Mouse (Mus musculus) urinary bladder, postnatal 36 days (tissue): ENCODE results near the gene Trcg1.
A peak's percentile ranks its signal among the peaks of the same experiment; 100 is the strongest.
"Not testable (repeated sequence)": the region's sequence is repeated elsewhere in the genome, so short reads cannot be mapped to it uniquely, and the experiment has no call there.

Source experiments
- DNase-seq, 2 experiments: peaks; one replicate each; pipeline ENCODE4 v3.0.0; 2022; ENCODE audit warnings: low spot score in 2 of 2, mixed read lengths in 1 of 2

Gene Trcg1

GRCm38 (mm10) chr9:57236256-57236655, at the start of gene Trcg1:
Gene Trcg1 (plus strand): TSS chr9:57236556.
- DNase-seq: no peak

- no peak for DNase-seq
Measured at GRCm38 (mm10) chr9:57196708-57197107, 39.6 kb upstream of the Trcg1 start.

GRCm38 (mm10) chr9:57197414-57197813, 38.9 kb upstream of the Trcg1 start:
- DNase-seq: no peak

GRCm38 (mm10) chr9:57202981-57203380, 33.4 kb upstream of the Trcg1 start:
- no peak for DNase-seq

GRCm38 (mm10) chr9:57203571-57203970, 32.8 kb upstream of the Trcg1 start:
- peak in 1 of 2 experiments; percentile 26 for DNase-seq

- no peak for DNase-seq
Measured at GRCm38 (mm10) chr9:57206896-57207295, 29.5 kb upstream of the Trcg1 start.

GRCm38 (mm10) chr9:57209316-57209715, 27.0 kb upstream of the Trcg1 start:
- peak in 1 of 2 experiments; percentile 24 for DNase-seq

- DNase-seq: no peak
Measured at GRCm38 (mm10) chr9:57212448-57213222, 23.7 kb upstream of the Trcg1 start.

- no peak for DNase-seq
Measured at GRCm38 (mm10) chr9:57214500-57214899, 21.9 kb upstream of the Trcg1 start.

- no peak for DNase-seq
Measured at GRCm38 (mm10) chr9:57217220-57217619, 19.1 kb upstream of the Trcg1 start.

GRCm38 (mm10) chr9:57218776-57219175, 17.6 kb upstream of the Trcg1 start:
- no peak for DNase-seq

GRCm38 (mm10) chr9:57219511-57219910, 16.8 kb upstream of the Trcg1 start:
- DNase-seq: no peak

GRCm38 (mm10) chr9:57220356-57220755, 16.0 kb upstream of the Trcg1 start:
- DNase-seq: peak in 1 of 2 experiments; percentile 37

- no peak for DNase-seq
Measured at GRCm38 (mm10) chr9:57223341-57223740, 13.0 kb upstream of the Trcg1 start.

GRCm38 (mm10) chr9:57225780-57226627, 10.4 kb upstream of the Trcg1 start:
- DNase-seq: no peak

GRCm38 (mm10) chr9:57226628-57227122, 9.7 kb upstream of the Trcg1 start:
- not testable (repeated sequence) for DNase-seq

GRCm38 (mm10) chr9:57227203-57227602, 9.2 kb upstream of the Trcg1 start:
- no peak for DNase-seq

- no peak for DNase-seq
Measured at GRCm38 (mm10) chr9:57228186-57228585, 8.2 kb upstream of the Trcg1 start.

GRCm38 (mm10) chr9:57229726-57230125, 6.6 kb upstream of the Trcg1 start:
- DNase-seq: no peak

- DNase-seq: no peak
Measured at GRCm38 (mm10) chr9:57230146-57230783, 6.1 kb upstream of the Trcg1 start.

- DNase-seq: no peak
Measured at GRCm38 (mm10) chr9:57231536-57232255, 4.7 kb upstream of the Trcg1 start.
